Mouse (Mus musculus) heart, postnatal 0 days (tissue): Measurements from ENCODE around the gene Kif19a. TPM values are rescaled to one million over a fixed set of nuclear protein-coding genes. Genes with fewer than 3 reads are reported as not detected.

Experiments used
- ATAC-seq: fragments of 200-750 bp; cut with Nextera tagmentation; 2 replicates; pipeline ENCODE4 v1.8.0; 2017; ENCODE audit warnings: low read depth, moderate number of reproducible peaks, moderate library complexity; ENCODE audit not compliant: insufficient read depth
- DNase-seq: peaks from one replicate; pipeline ENCODE4 v3.0.0-alpha.2; 2016; ENCODE audit warnings: low spot score
- H3K27ac ChIP-seq: fragments of 300-500 bp; sonication (generic); 2 replicates; pipeline ENCODE4 v1.5.1; 2014; ENCODE audit warnings: low read depth, mild to moderate bottlenecking
- H3K27me3 ChIP-seq: fragments of 300-500 bp; sonication (generic); 2 replicates; pipeline ENCODE4 v1.6.1; 2014; ENCODE audit warnings: low read length, mixed read lengths; ENCODE audit not compliant: control insufficient read depth, insufficient read depth
- H3K36me3 ChIP-seq: fragments of 300-500 bp; sonication (generic); replicated peaks from 2 replicates; pipeline ENCODE4 v1.6.1; 2014; ENCODE audit warnings: low read length, mixed read lengths; ENCODE audit not compliant: control insufficient read depth, insufficient read depth
- H3K4me1 ChIP-seq: fragments of 300-500 bp; sonication (generic); 2 replicates; pipeline ENCODE4 v1.6.1; 2014; ENCODE audit warnings: antibody characterized with exemption; ENCODE audit not compliant: control insufficient read depth, insufficient read depth
- H3K4me2 ChIP-seq: fragments of 300-500 bp; sonication (generic); 2 replicates; pipeline ENCODE4 v1.6.1; 2014; ENCODE audit warnings: low read depth, mild to moderate bottlenecking, low read length, moderate library complexity
- H3K4me3 ChIP-seq: fragments of 300-500 bp; sonication (generic); 2 replicates; pipeline ENCODE4 v1.5.1; 2014; ENCODE audit warnings: low read depth, low read length
- H3K9ac ChIP-seq: fragments of 300-500 bp; sonication (generic); replicated peaks from 2 replicates; pipeline ENCODE4 v1.6.1; 2014; ENCODE audit warnings: low read depth, low read length, mixed read lengths
- H3K9me3 ChIP-seq: fragments of 300-500 bp; sonication (generic); replicated peaks from 2 replicates; pipeline ENCODE4 v1.6.1; 2016; ENCODE audit warnings: low read length; ENCODE audit not compliant: control insufficient read depth
- CTCF ChIP-seq: IDR thresholded peaks from 2 replicates; pipeline ENCODE4 v1.5.1; 2016; ENCODE audit warnings: antibody characterized with exemption, control low read depth, low read depth
- EP300 ChIP-seq: IDR thresholded peaks from 2 replicates; pipeline ENCODE4 v1.6.1; 2016; ENCODE audit warnings: antibody characterized with exemption, low read depth
- WGBS: fragments of 180-500 bp; shearing (Covaris S2); extraction: QIAGEN DNeasy Blood & Tissue Kit; methylation state at CpG from one replicate; pipeline ENCODE4 v1.1.7; 2014; 5-methylcytosine and 5-hydroxymethylcytosine counted together
- polyA plus RNA-seq: library from polyadenylated mRNA; unstranded; fragments of >200 nt; fragmentation: Nextera tagmentation; extraction: Ambion mirVana; gene quantifications from 2 replicates; pipeline ENCODE4 v1.2.1, GENCODE M21; 2015
- total RNA-seq: library from RNA; depleted of rRNA; stranded (reverse); fragments of >200 nt; gene quantifications from 2 replicates; pipeline ENCODE4 v1.2.3, GENCODE M21; 2014; ENCODE audit warnings: low replicate concordance

The Kif19a gene
- total and polyA plus RNA-seq, 2 experiments from 2014 or later = 0.08 TPM; not detected in 1

GRCm38 (mm10) chr11:114724787-114725590 lies 40.2 kb upstream of the Kif19a start:
- H3K27me3 ChIP-seq = no peaks in the 10 kb centered on the region
- no peaks in the 10 kb centered on the region for H3K36me3 ChIP-seq
- no peak; the same call in 1 of the 2 replicates for ATAC-seq
- no peak for TF ChIP-seq EP300
- no peak for TF ChIP-seq CTCF
- H3K4me1 ChIP-seq = 0 out of 2 replicates have a peak, but pooled peaks cover 4% of the 10 kb centered on the region
- DNase-seq = peak; percentile 51
- no peak overlapping the region for H3K4me3 ChIP-seq
- no peak overlapping the region for H3K27ac ChIP-seq
- H3K9ac ChIP-seq = no peak overlapping the region
- H3K4me2 ChIP-seq = no peak overlapping the region
- H3K9me3 ChIP-seq = no peaks in the 10 kb centered on the region
- WGBS = 48% methylated on average over 11 of the region's 11 CpGs

DNA sequence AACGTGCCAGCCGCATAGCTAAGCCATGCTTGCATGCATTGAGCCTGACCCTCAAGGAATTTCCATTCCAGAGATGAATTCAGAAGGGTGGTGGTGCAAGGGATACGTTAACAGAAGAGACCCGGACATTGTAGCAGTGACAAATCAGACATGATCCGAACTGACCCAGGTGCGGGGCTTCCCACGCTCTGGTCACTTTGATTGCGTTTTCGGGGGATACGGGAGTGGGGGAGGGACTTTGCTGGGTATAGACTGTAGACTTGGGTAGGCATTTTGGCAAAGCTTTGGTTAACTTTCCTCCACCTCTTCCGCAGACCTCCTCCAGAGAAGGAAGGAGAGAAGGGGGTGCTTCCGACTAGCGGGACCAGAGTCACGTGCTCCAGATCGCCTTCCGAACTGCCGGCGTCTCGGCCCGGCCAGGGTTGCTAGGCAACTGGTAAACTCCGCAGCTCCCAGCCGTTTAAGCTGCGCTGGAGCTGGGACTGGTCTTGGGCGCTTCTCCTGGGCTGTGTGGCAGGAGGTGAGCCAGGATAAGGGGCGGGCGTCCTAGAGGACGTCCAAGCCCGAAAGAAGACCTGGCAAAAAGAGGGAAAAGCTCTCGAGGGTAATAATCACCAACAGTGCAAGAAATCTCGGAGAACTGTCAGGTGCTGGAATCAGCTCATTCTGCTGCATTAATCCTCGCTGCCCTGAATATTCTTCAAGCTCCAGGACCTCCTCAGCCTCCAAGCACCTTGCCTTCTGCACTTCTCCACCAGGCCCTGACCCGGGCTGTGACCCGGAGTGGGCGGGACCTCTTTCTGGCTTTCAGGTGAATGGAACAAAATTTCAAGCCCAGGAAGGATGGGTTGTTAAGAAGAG lies 38.0 kb upstream of the Kif19a start, which contains the start of gene Dnaic2:
Gene Dnaic2 (plus strand): TSS at position 444 of the 861 bp plus-strand sequence.
- Histone ChIP-seq H3K4me1 (0 out of 2 replicates have a peak, but pooled peaks cover 4% of the 10 kb centered on the region), H3K27ac (no peak within 1 kb of the TSS), H3K9ac (no peak within 1 kb of the TSS), H3K9me3 (no peaks in the 10 kb centered on the region), H3K27me3 (no peaks in the 10 kb centered on the region), H3K4me3 (peak within 1 kb of the TSS; percentile 31), H3K4me2 (peak within 1 kb of the TSS; percentile 63), H3K36me3 (no peaks in the 10 kb centered on the region)
- DNase-seq (peak; percentile 66), ATAC-seq (peak; percentile 81)
- TF ChIP-seq CTCF (no peak), EP300 (no peak)
- 8% methylated on average over 34 of the region's 34 CpGs for WGBS

DNA sequence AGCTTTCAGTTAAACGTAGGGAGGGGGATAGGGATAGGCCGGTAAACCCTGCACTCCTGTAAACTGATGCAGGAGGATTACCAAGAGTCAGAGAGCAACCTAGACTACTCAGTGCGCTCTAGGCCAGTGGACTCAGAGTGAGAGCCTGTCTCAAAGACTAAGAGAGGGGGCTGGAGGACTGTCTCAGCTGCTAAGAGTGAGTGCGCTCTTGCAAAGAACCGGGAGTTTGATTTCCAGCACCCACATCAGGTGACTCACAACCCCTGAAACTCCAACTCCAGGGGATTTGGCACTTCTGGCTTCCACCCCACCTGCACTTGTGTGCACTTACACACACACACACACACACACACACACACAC lies 37.4 kb upstream of the Kif19a start:
- no peak for ATAC-seq
- no peak overlapping the region for H3K27ac ChIP-seq
- no peaks in the 10 kb centered on the region for H3K27me3 ChIP-seq
- H3K9me3 ChIP-seq = no peaks in the 10 kb centered on the region
- no peak for TF ChIP-seq EP300
- no peak for TF ChIP-seq CTCF
- no peak for DNase-seq
- 0 out of 2 replicates have a peak, but pooled peaks cover 4% of the 10 kb centered on the region for H3K4me1 ChIP-seq
- 42% methylated on average over 5 of the region's 5 CpGs for WGBS
- H3K4me3 ChIP-seq = peak overlapping the region; percentile 31; the same call in 1 of the 2 replicates
- H3K36me3 ChIP-seq = no peaks in the 10 kb centered on the region
- peak overlapping the region; percentile 63 for H3K4me2 ChIP-seq
- no peak overlapping the region for H3K9ac ChIP-seq

DNA sequence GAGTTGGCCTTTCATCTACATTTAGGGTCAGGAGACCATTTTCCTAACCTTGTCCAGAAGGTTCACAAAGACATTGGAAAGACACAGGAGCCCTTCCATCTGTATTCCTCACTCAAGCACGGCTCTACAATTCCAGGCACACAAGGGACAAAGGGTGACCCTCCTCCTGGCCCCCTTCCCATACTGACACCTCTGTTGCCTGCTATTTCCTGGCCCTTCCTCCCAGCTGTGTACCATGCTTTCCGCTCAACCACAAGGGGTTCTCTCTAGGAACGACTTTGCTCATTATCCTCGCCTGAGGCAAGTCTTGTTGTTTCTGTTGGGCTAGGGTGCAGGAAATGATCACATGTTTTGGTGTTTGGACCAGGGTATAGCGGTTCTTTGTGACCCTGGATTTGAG lies 36.9 kb upstream of the Kif19a start:
- DNase-seq (peak; percentile 25), ATAC-seq (no peak)
- H3K4me3 ChIP-seq = no peak overlapping the region
- no peaks in the 10 kb centered on the region for H3K9me3 ChIP-seq
- H3K4me1 ChIP-seq = 0 out of 2 replicates have a peak, but pooled peaks cover 4% of the 10 kb centered on the region
- H3K36me3 ChIP-seq = no peaks in the 10 kb centered on the region
- H3K9ac ChIP-seq = no peak overlapping the region
- H3K27ac ChIP-seq = no peak overlapping the region
- WGBS = 34% methylated on average over 5 of the region's 5 CpGs
- no peak overlapping the region for H3K4me2 ChIP-seq
- no peak for TF ChIP-seq EP300
- no peak; the same call in 1 of the 2 replicates for TF ChIP-seq CTCF
- H3K27me3 ChIP-seq = no peaks in the 10 kb centered on the region

GRCm38 (mm10) chr11:114729832-114730363 lies 35.3 kb upstream of the Kif19a start:
- no peaks in the 10 kb centered on the region for H3K36me3 ChIP-seq
- H3K4me1 ChIP-seq = 0 out of 2 replicates have a peak, but pooled peaks cover 4% of the 10 kb centered on the region
- H3K9ac ChIP-seq = no peak overlapping the region
- DNase-seq = no peak
- no peak overlapping the region for H3K27ac ChIP-seq
- H3K27me3 ChIP-seq = no peaks in the 10 kb centered on the region
- ATAC-seq = no peak
- 47% methylated on average over 6 of the region's 6 CpGs for WGBS
- H3K4me3 ChIP-seq = no peak overlapping the region
- H3K4me2 ChIP-seq = no peak overlapping the region
- no peaks in the 10 kb centered on the region for H3K9me3 ChIP-seq
- TF ChIP-seq EP300 = no peak
- no peak for TF ChIP-seq CTCF
